Mouse (Mus musculus): Measurements from ENCODE around the gene Ifi47.
"Not testable (repeated sequence)": the region's sequence is repeated elsewhere in the genome, so short reads cannot be mapped to it uniquely, and the experiment has no call there.

Ifi47 gene

GRCm38 (mm10) chr11:49076001-49076757 is at the start of gene Ifi47:
Gene Ifi47, plus strand, starts transcription at chr11:49076587.
- peak; percentile 70 to 83 for DNase-seq (ENCODE audit: low spot score in 2 of 2)

GRCm38 (mm10) chr11:49050064-49050463 is 26.3 kb upstream of the Ifi47 start:
- DNase-seq (ENCODE audit: low spot score in 2 of 2), result not testable (repeated sequence)

- not testable (repeated sequence) for DNase-seq (ENCODE audit: low spot score in 2 of 2)
These were observed 25.1 kb upstream of the Ifi47 start, which contains the start of gene 9930111J21Rik2 for GRCm38 (mm10) chr11:49051093-49051891. Gene 9930111J21Rik2, minus strand, starts transcription at chr11:49051242.

GRCm38 (mm10) chr11:49051894-49052293 is 24.5 kb upstream of the Ifi47 start:
- not testable (repeated sequence) for DNase-seq (ENCODE audit: low spot score in 2 of 2)

- not testable (repeated sequence) for DNase-seq (ENCODE audit: low spot score in 2 of 2)
These were observed 16.3 kb upstream of the Ifi47 start for GRCm38 (mm10) chr11:49060061-49060460.

- DNase-seq (ENCODE audit: low spot score in 2 of 2), result not testable (repeated sequence)
These were observed 14.5 kb upstream of the Ifi47 start for GRCm38 (mm10) chr11:49061865-49062264.

- peak; percentile 44 to 49 for DNase-seq (ENCODE audit: low spot score in 2 of 2)
These were observed 12.5 kb upstream of the Ifi47 start, which contains the start of gene Tgtp2 for GRCm38 (mm10) chr11:49063713-49064469. Gene Tgtp2, minus strand, starts transcription at chr11:49064206.

- no peak for DNase-seq (ENCODE audit: low spot score in 2 of 2)
These were observed 8.0 kb upstream of the Ifi47 start for GRCm38 (mm10) chr11:49068358-49068757.

- DNase-seq (ENCODE audit: low spot score in 2 of 2), result no peak
These were observed 625 bp downstream of the Ifi47 start for GRCm38 (mm10) chr11:49077012-49077411.

- DNase-seq (ENCODE audit: low spot score in 2 of 2), result no peak
These were observed 2.3 kb downstream of the Ifi47 start for GRCm38 (mm10) chr11:49078719-49079118.

GRCm38 (mm10) chr11:49080636-49081035 is 4.2 kb downstream of the Ifi47 start:
- no peak for DNase-seq (ENCODE audit: low spot score in 2 of 2)

GRCm38 (mm10) chr11:49081356-49081755 is 5.0 kb downstream of the Ifi47 start:
- no peak for DNase-seq (ENCODE audit: low spot score in 2 of 2)

GRCm38 (mm10) chr11:49081886-49082285 is 5.5 kb downstream of the Ifi47 start:
- no peak for DNase-seq (ENCODE audit: low spot score in 2 of 2)

GRCm38 (mm10) chr11:49083146-49083545 is 6.8 kb downstream of the Ifi47 start:
- DNase-seq (ENCODE audit: low spot score in 2 of 2), result no peak

GRCm38 (mm10) chr11:49083808-49084207 is 7.4 kb downstream of the Ifi47 start:
- DNase-seq (ENCODE audit: low spot score in 2 of 2), result no peak

GRCm38 (mm10) chr11:49084385-49084784 is 8.0 kb downstream of the Ifi47 start:
- no peak for DNase-seq (ENCODE audit: low spot score in 2 of 2)

- DNase-seq (ENCODE audit: low spot score in 2 of 2), result no peak
These were observed 8.5 kb downstream of the Ifi47 start for GRCm38 (mm10) chr11:49084875-49085274.

- DNase-seq (ENCODE audit: low spot score in 2 of 2), result no peak
These were observed 10.5 kb downstream of the Ifi47 start for GRCm38 (mm10) chr11:49086858-49087361.

- DNase-seq (ENCODE audit: low spot score in 2 of 2), result no peak
These were observed 11.6 kb downstream of the Ifi47 start for GRCm38 (mm10) chr11:49087830-49088616.

GRCm38 (mm10) chr11:49088990-49089652 is 12.7 kb downstream of the Ifi47 start:
- no peak for DNase-seq (ENCODE audit: low spot score in 2 of 2)
